ENCODE assay signal across 32 mouse cellular contexts in the genomic region with DNA sequence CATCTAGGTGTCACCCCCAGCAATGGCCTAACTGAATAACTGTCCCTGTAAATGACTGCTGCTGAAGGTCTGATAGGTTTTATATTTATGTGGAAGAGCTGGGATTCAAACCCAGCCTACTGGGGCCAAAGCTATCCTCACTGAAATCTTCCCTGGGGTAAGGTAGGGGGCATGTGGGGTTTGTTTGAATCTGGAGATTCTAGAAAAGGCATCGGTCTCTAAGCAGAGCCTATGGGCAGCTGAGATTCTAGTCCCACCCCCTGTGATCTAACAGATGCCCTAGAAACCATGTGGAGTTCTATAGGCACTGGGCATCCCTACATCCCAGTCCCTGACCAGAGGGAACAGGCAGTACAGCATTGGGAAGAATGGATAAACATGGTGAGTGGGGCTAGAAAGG. TPM values are rescaled to one million over a fixed set of nuclear protein-coding genes. Genes with fewer than 3 reads are reported as not detected.
"Had no signal": no experiment of that assay in that cellular context is flagged by ENCODE, and none has a peak within 500 bp of the region (broad histone marks: within the 10 kb centered on the region; RNA-seq: fewer than 3 reads in every experiment).

A gene (plus strand): TSS at position 301 of the 400 bp plus-strand sequence.

- H3K36me3 ChIP-seq: heart, embryonic 13.5 days; heart, embryonic 15.5 days; hindbrain, embryonic 10.5 days; hindbrain, embryonic 12.5 days; intestine, embryonic 15.5 days; limb, embryonic 10.5 days; limb, embryonic 12.5 days had no signal

- H3K4me1 ChIP-seq: limb, embryonic 12.5 days had no signal

- H3K4me3 ChIP-seq: gastrocnemius, adult 2 months; heart, adult 2 months; heart, embryonic 13.5 days; heart, embryonic 15.5 days; hindbrain, embryonic 10.5 days; hindbrain, embryonic 12.5 days; intestine, embryonic 15.5 days; left cerebral cortex, adult 2 months; limb, embryonic 10.5 days; limb, embryonic 12.5 days had no signal

- H3K9me3 ChIP-seq: heart, embryonic 13.5 days; heart, embryonic 15.5 days; hindbrain, embryonic 10.5 days; hindbrain, embryonic 12.5 days; intestine, embryonic 15.5 days; limb, embryonic 10.5 days; limb, embryonic 12.5 days had no signal

- H3K4me2 ChIP-seq: heart, embryonic 11.5 days; heart, embryonic 13.5 days; heart, embryonic 15.5 days; hindbrain, embryonic 12.5 days; hindbrain, embryonic 14.5 days; intestine, embryonic 15.5 days; limb, embryonic 12.5 days had no signal

- DNase-seq: gastrocnemius, adult 2 months; gastrocnemius, postnatal 10 days; gastrocnemius, postnatal 25 days; heart, adult 11 months; heart, adult 2 months; heart, postnatal 14 days; heart, postnatal 36 days; kidney, adult 18-20 months; kidney, adult 8-10 months; kidney, postnatal 14 days; kidney, postnatal 36 days; layer of hippocampus, adult 9-11 months; liver had no signal

- ATAC-seq: forebrain, embryonic 16.5 days; hindbrain, embryonic 16.5 days; inflammation-experienced regulatory T-cells, adult 6 months; intestine, embryonic 15.5 days; intestine, postnatal 0 days had no signal

- H3K9ac ChIP-seq: heart, embryonic 13.5 days; heart, embryonic 15.5 days; hindbrain, embryonic 12.5 days; hindbrain, embryonic 14.5 days; intestine, embryonic 15.5 days; limb, embryonic 12.5 days had no signal

- H3K27ac ChIP-seq: gastrocnemius, adult 2 months; heart, adult 2 months; heart, embryonic 13.5 days; heart, embryonic 15.5 days; hindbrain, embryonic 10.5 days; hindbrain, embryonic 12.5 days; hindbrain, embryonic 14.5 days; intestine, embryonic 15.5 days; left cerebral cortex, adult 2 months; limb, embryonic 10.5 days; limb, embryonic 12.5 days had no signal

RNA-seq across cellular contexts. Expression of the gene that starts here (rescaled TPM):
- total RNA-seq: gastrocnemius, adult 2 months; gastrocnemius, postnatal 25 days; gastrocnemius, postnatal 4 days; heart, adult 2 months; heart, postnatal 14 days; heart, postnatal 36 days; layer of hippocampus, postnatal 25 days; left cerebral cortex, adult 2 months; left cerebral cortex, postnatal 14 days had no signal
- polyA plus RNA-seq: kidney, embryonic 14.5 days; kidney, embryonic 16.5 days had no signal
